Mouse (Mus musculus): ENCODE data around the gene Evx1.

DNA sequence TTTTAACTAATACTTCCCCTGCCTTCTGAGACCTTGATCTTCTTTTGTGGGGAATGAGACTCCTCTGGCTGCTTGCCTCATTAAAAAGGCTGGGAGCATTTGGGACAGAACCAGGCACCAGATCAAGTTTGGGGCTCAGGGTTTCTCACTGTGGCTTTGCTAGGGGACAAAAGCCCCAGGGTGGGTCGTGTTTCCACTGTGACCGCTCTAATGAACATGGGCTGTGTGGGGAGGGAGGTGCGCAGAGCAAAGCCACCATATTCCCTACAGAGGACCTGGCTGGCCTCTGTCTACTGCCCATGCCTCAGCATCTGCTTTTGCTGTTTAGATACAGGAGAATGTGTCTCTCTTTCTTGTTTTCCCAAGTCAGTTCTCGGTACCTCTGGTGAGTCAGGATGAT, 53.8 kb downstream of the Evx1 start:
- TF ChIP-seq EP300 (IDR thresholded peaks at IDR 0.05; ENCODE audit: low read depth), result no peak
- TF ChIP-seq CTCF (IDR thresholded peaks at IDR 0.05; ENCODE audit: low read depth), result no peak

All from liver, postnatal 0 days (tissue).